Mouse (Mus musculus) embryo, embryonic 11.5 days (tissue): ENCODE results near the gene Cplx2.
A peak's percentile ranks its signal among the peaks of the same experiment; 100 is the strongest.

Source experiments
- DNase-seq: peaks from one replicate; pipeline ENCODE4 v3.0.0-alpha.2; 2012; ENCODE audit warnings: low read depth, low spot score

Gene Cplx2

GRCm38 (mm10) chr13:54371049-54371386 lies at the start of gene Cplx2:
Gene Cplx2, plus strand, starts transcription at chr13:54371349.
- no peak for DNase-seq

- DNase-seq = no peak
These were observed 48.5 kb upstream of the Cplx2 start for GRCm38 (mm10) chr13:54322396-54323306.

- DNase-seq = no peak
These were observed 47.6 kb upstream of the Cplx2 start for GRCm38 (mm10) chr13:54323307-54324165.

DNA sequence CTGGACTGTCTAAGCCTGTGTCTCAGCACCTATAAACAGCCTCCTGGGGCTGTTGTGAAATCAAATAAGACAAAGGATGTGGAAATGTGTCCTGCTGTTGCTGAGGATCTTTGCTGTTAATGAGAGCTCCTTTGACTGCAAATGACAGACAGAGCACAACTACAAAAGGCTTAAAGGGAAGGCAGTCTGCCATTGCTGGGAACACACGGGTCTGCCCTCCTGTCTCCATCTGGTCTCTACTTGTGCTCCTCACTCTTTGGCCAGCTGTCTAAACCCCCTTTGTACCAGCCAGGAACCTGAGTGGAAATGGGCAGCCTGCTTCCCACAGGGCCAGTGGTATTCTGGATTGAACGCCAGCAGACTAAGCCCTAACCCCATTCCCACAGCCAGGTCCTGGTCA lies 47.0 kb upstream of the Cplx2 start:
- no peak for DNase-seq

DNA sequence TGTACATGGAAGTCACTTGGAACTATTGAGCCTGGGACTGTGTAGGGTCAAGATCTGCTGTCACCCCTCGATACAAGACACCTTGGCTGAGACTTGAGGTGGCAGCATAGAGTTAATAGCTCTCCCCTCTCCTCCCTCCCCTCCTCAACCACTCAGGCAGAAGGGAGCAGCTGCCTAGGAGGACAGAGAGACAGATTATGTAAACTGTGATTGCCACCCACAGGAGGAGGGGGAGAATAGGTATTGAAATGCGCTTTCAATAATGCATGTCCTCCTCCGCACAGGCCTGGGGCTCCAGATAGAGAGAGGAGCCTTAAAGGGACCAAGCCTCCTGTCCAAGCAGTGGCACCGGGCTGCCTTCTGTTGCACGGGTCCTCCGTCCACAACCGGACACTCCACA lies 45.3 kb upstream of the Cplx2 start:
- no peak for DNase-seq

- no peak for DNase-seq
These were observed 44.3 kb upstream of the Cplx2 start for GRCm38 (mm10) chr13:54326686-54327447.

- no peak for DNase-seq
These were observed 43.1 kb upstream of the Cplx2 start for GRCm38 (mm10) chr13:54328029-54328428.

DNA sequence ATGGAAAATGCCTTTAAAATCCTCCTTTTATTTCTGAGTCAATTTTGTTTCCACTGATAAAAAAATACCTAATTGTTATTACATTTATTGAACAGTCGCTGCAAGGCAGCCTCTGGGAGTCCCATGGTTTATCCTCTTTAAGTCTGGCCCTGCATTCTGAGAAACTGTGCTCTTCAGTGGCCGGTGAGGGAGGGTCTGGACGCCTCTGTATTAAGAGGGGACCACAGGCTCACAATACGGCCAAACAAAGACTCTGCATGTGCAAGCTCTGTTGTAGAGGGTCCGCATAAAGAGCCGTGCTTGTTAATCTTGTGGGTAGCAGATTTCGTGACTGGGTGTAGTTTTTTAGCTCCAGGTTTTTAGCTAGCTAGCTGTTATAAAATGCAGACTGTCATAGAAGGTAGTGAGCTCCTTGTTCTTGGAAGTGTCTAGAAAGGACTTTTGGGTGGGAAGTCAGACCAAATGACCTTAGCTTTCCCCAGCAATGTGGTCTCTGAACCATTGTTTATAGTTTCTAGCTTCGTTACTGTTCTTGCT lies 42.1 kb upstream of the Cplx2 start:
- no peak for DNase-seq

- DNase-seq = peak; percentile 50
These were observed 39.1 kb upstream of the Cplx2 start for GRCm38 (mm10) chr13:54331825-54332675.

DNA sequence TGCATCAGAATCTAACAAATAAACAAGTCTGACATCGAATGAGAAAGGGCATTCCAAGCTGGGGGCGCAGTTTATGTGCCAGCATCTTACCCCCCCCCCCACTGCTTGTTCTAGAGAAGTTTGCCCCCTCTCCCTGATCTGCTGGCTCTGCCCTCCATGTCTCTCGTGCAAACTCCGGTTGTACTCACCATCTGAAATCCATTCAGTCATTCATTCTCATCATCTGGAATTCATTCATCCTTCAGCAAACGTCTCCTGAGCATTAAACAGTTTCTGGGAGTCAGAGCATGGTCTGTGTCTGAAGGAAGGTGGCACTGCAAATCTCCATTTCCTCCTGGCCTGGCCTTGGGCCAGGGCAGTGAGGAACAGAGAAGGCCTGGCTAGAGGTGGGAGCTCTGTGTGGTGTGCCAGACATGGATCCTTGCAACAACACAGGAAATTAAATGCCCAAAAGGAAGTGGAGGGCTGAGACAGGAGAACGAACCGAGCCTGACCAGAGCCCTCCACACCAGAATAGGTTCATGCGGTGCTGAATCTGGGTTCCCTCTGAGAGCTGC lies 38.1 kb upstream of the Cplx2 start:
- DNase-seq = no peak

DNA sequence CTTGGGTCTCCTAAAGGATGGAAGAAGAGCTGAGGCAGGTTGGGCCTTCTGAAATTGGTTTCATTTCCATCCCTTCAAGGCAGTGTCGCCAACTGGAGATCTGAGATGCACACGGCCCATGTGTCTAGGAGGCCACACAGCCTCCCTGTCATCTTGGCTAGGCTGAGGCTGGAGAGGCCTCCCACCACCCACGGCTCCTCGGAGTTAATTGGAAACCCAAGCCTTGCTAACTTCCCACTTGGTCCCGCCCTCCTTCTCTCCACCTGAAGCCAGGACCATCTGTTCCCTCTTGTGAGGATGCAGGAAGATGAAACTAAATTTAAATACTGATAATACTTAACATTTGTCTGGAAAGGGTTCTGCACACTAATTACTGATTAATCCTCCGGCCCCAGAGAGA lies 34.1 kb upstream of the Cplx2 start:
- no peak for DNase-seq

- DNase-seq = no peak
These were observed 33.6 kb upstream of the Cplx2 start for GRCm38 (mm10) chr13:54337541-54337940.

GRCm38 (mm10) chr13:54338815-54339214 lies 32.3 kb upstream of the Cplx2 start:
- no peak for DNase-seq

GRCm38 (mm10) chr13:54345885-54346647 lies 25.1 kb upstream of the Cplx2 start:
- no peak for DNase-seq

GRCm38 (mm10) chr13:54348011-54348410 lies 23.1 kb upstream of the Cplx2 start:
- DNase-seq = no peak

- no peak for DNase-seq
These were observed 21.9 kb upstream of the Cplx2 start for GRCm38 (mm10) chr13:54349126-54349759.

GRCm38 (mm10) chr13:54357420-54357819 lies 13.7 kb upstream of the Cplx2 start:
- DNase-seq = no peak

DNA sequence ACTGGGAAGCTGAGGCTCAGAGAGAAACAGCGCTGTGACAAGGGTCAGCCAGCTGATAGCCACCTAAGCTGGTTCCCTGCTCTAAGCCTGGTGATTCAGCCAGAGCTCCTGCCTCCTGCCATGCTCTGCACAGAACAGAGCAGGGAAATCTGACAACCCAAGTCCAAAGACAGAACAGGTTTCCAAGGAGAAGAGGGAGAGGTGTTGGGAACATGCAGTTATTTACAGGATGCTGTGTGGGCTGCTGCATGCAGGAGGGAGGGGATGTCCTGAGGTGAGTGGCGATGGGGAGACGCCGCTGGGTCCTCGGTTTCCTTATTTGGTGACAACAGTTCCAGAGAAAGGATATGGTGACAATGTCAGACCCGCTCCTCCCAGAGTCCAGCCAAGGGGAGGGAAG lies 12.0 kb upstream of the Cplx2 start:
- DNase-seq = no peak

GRCm38 (mm10) chr13:54364686-54365085 lies 6.5 kb upstream of the Cplx2 start:
- DNase-seq = no peak
